Mouse (Mus musculus) olfactory bulb, adult 2 months (tissue): ENCODE results near the gene Zscan29.

Experiments used
- CTCF ChIP-seq: fragments of 200-500 bp; IDR thresholded peaks from 2 replicates; pipeline ENCODE4 v1.5.1; 2012; ENCODE audit warnings: low read depth, mild to moderate bottlenecking, low read length, moderate library complexity; ENCODE audit not compliant: insufficient read depth
- POLR2A ChIP-seq: fragments of 200-500 bp; IDR thresholded peaks from 2 replicates; pipeline ENCODE4 v1.6.1; 2012; ENCODE audit warnings: mild to moderate bottlenecking, low read depth, low read length, moderate library complexity; ENCODE audit not compliant: insufficient read depth

- TF ChIP-seq POLR2A (no peak), CTCF (no peak)
Observed at GRCm38 (mm10) chr2:121219994-121220393, 49.1 kb upstream of the Zscan29 start.
